Mouse (Mus musculus): Measurements from ENCODE around the gene Nkg7. TPM values are rescaled to one million over a fixed set of nuclear protein-coding genes. Genes with fewer than 3 reads are reported as not detected.

Nkg7 gene
- total RNA-seq, 2 experiments from 2014 or later, result not detected

Small RNA genes lying within 50 kb of the gene (microRNA-seq; reads per million reads assigned to microRNA genes)
- gene Mir7051, result not detected

Other genes with a start within 250 kb of the Nkg7 start
- 1 to 10 TPM; 6.9 to 7.6 TPM for gene Zfp715, start 123.8 kb upstream of the Nkg7 start, total RNA-seq (2021)
- not detected for gene Siglecf, start 85.7 kb upstream of the Nkg7 start, total RNA-seq (2021)
- not detected for gene Siglecg, start 28.9 kb upstream of the Nkg7 start, total RNA-seq (2021)
- gene Lim2, start 9.4 kb upstream of the Nkg7 start, total RNA-seq (2021), result not detected
- gene Cldnd2, start 3.7 kb downstream of the Nkg7 start, total RNA-seq (2021), result not detected
- 100 to 1,000 TPM; 282 to 331 TPM for gene Etfb, start 7.0 kb downstream of the Nkg7 start, total RNA-seq (2021)
- under 1 TPM; 0.28 to 0.84 TPM for gene Gm45233, start 7.1 kb downstream of the Nkg7 start, total RNA-seq (2021)
- under 1 TPM; 0.85 to 0.87 TPM for gene Vsig10l, start 26.1 kb downstream of the Nkg7 start, total RNA-seq (2021)
- under 1 TPM; 0.19 to 0.39 TPM for gene Iglon5, start 53.0 kb downstream of the Nkg7 start, total RNA-seq (2021)
- gene 4931406B18Rik, start 68.9 kb downstream of the Nkg7 start, total RNA-seq (2021), result not detected
- gene Cd33, start 107.4 kb downstream of the Nkg7 start, total RNA-seq (2021), result 1 to 10 TPM in 1 of 2 experiments, under 1 TPM in 1; 1.00 to 1.2 TPM
- under 1 TPM; 0.55 to 0.59 TPM for gene Zfp658, start 125.2 kb downstream of the Nkg7 start, total RNA-seq (2021)
- gene Zfp719, start 142.5 kb downstream of the Nkg7 start, total RNA-seq (2021), result 1 to 10 TPM; 3.4 to 3.9 TPM
- gene Zfp819, start 170.1 kb downstream of the Nkg7 start, total RNA-seq (2021), result not detected
- gene Ceacam18, start 197.6 kb downstream of the Nkg7 start, total RNA-seq (2021), result not detected
- gene Siglece, start 223.1 kb downstream of the Nkg7 start, total RNA-seq (2021), result under 1 TPM; 0.16 to 0.40 TPM
- gene Ctu1, start 234.9 kb downstream of the Nkg7 start, total RNA-seq (2021), result 1 to 10 TPM; 1.7 to 2.0 TPM

Data from gastrocnemius, adult 18-20 months (tissue).